Mouse (Mus musculus): ENCODE results near the gene Zcchc2.
A peak's percentile ranks its signal among the peaks of the same experiment; 100 is the strongest.

Zcchc2 gene

GRCm38 (mm10) chr1:105988903-105989639, 1.1 kb upstream of the Zcchc2 start:
- DNase-seq: no peak

- no peak for DNase-seq
Observed at GRCm38 (mm10) chr1:105989640-105989984, 594 bp upstream of the Zcchc2 start.

GRCm38 (mm10) chr1:105990911-105991761, 930 bp downstream of the Zcchc2 start:
- peak; percentile 71 to 72 for DNase-seq

- DNase-seq: no peak
Observed at GRCm38 (mm10) chr1:105991931-105992837, 2.0 kb downstream of the Zcchc2 start.

- DNase-seq: peak in 1 of 2 experiments; percentile 15
Observed at GRCm38 (mm10) chr1:105993196-105993595, 3.0 kb downstream of the Zcchc2 start.

- peak; percentile 83 to 88 for DNase-seq
Observed at GRCm38 (mm10) chr1:105993601-105994209, 3.5 kb downstream of the Zcchc2 start.

GRCm38 (mm10) chr1:105995966-105996365, 5.8 kb downstream of the Zcchc2 start:
- DNase-seq: no peak

- DNase-seq: no peak
Observed at GRCm38 (mm10) chr1:105997282-105997681, 7.1 kb downstream of the Zcchc2 start.

GRCm38 (mm10) chr1:105999802-106000201, 9.6 kb downstream of the Zcchc2 start:
- no peak for DNase-seq

GRCm38 (mm10) chr1:106007581-106007980, 17.4 kb downstream of the Zcchc2 start:
- no peak for DNase-seq

GRCm38 (mm10) chr1:106011097-106011496, 20.9 kb downstream of the Zcchc2 start:
- DNase-seq: no peak

GRCm38 (mm10) chr1:106013759-106014158, 23.6 kb downstream of the Zcchc2 start:
- DNase-seq: no peak

GRCm38 (mm10) chr1:106016262-106016661, 26.1 kb downstream of the Zcchc2 start:
- DNase-seq: no peak

GRCm38 (mm10) chr1:106019854-106020253, 29.6 kb downstream of the Zcchc2 start:
- peak in 1 of 2 experiments; percentile 31 for DNase-seq

- DNase-seq: no peak
Observed at GRCm38 (mm10) chr1:106022998-106023397, 32.8 kb downstream of the Zcchc2 start.

- no peak for DNase-seq
Observed at GRCm38 (mm10) chr1:106024254-106024653, 34.0 kb downstream of the Zcchc2 start.

GRCm38 (mm10) chr1:106024778-106025177, 34.6 kb downstream of the Zcchc2 start:
- no peak for DNase-seq

GRCm38 (mm10) chr1:106029769-106030168, 39.6 kb downstream of the Zcchc2 start:
- no peak for DNase-seq

GRCm38 (mm10) chr1:106030331-106030730, 40.1 kb downstream of the Zcchc2 start:
- no peak for DNase-seq

- DNase-seq: no peak
Observed at GRCm38 (mm10) chr1:106030886-106031285, 40.7 kb downstream of the Zcchc2 start.

GRCm38 (mm10) chr1:106031908-106032307, 41.7 kb downstream of the Zcchc2 start:
- no peak for DNase-seq

- no peak for DNase-seq
Observed at GRCm38 (mm10) chr1:106034776-106035175, 44.6 kb downstream of the Zcchc2 start.
